Mouse (Mus musculus) E14TG2a.4 (cell line): ENCODE measurements around the gene Gm5150.
"Not testable (repeated sequence)": the region's sequence is repeated elsewhere in the genome, so short reads cannot be mapped to it uniquely, and the experiment has no call there.

Experiments
- CTCF ChIP-seq: conservative IDR thresholded peaks from 2 replicates; pipeline ENCODE4 v1.5.1; 2014; ENCODE audit warnings: low read length
- NANOG ChIP-seq: IDR thresholded peaks from 2 replicates; pipeline ENCODE4 v1.6.1; 2014; ENCODE audit warnings: borderline replicate concordance, low read length, mixed read lengths
- POU5F1 ChIP-seq: IDR thresholded peaks from 2 replicates; pipeline ENCODE4 v1.6.1; 2014; ENCODE audit warnings: low read length, borderline replicate concordance

- peak; percentile 53 for TF ChIP-seq CTCF
- not testable (repeated sequence) for TF ChIP-seq NANOG, POU5F1
Measured at GRCm38 (mm10) chr3:16024988-16025387, 18.8 kb upstream of the Gm5150 start.
